Mouse (Mus musculus): ENCODE measurements around the gene Rft1. TPM values are rescaled to one million over a fixed set of nuclear protein-coding genes. Genes with fewer than 3 reads are reported as not detected.
"Not testable (repeated sequence)": the region's sequence is repeated elsewhere in the genome, so short reads cannot be mapped to it uniquely, and the experiment has no call there.

Gene Rft1
- total RNA-seq, 2 experiments from 2014 or later = 11.0 to 11.7 TPM

GRCm38 (mm10) chr14:30671095-30671985 lies 17.2 kb downstream of the Rft1 start:
- DNase-seq (ENCODE audit: low spot score in 2 of 2) = peak in 1 of 2 experiments; percentile 22

- DNase-seq (ENCODE audit: low spot score in 2 of 2) = peak; percentile 91 to 95
Observed at GRCm38 (mm10) chr14:30671986-30672312, 17.8 kb downstream of the Rft1 start.

- no peak for DNase-seq (ENCODE audit: low spot score in 2 of 2)
Observed at GRCm38 (mm10) chr14:30674947-30675346, 20.8 kb downstream of the Rft1 start.

DNA sequence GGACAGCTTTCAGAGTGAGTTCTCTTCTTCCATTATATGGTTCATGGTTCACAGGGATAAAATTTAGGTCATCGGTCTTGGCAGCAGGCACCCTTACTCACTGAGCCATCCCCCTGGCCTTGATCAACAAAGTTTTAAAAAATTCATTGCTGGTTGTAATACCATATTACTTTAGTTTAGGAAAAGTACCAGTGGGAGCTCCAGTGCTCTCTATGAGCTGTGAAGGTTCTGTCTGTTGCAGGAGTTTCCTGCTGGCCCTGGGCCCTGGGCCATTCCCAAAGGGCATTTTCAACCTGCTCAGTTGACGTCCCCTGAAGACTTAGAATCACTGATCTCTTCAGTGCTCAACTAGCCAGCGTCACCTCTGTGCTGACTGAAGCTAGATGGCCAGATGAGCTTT lies 28.0 kb downstream of the Rft1 start:
- no peak for DNase-seq (ENCODE audit: low spot score in 2 of 2)

DNA sequence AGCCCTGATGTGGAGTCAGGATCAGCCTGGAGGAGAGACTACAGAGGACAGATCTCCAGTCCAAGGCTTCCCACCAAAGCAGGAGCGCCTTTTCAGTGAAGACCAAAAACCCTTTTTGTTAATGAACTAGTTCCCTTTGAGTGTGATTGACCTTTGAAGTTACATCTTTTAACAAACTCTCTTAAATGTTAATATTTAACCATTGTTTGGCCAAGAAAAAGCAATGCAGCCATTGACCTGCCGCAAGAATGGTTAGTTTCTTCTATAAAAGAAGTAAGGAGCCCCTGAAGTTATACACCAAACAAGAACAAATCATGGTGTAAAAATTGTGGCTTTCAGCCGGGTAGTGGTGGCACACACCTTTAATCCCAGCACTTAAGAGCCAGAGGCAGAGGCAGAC lies 36.5 kb downstream of the Rft1 start:
- DNase-seq (ENCODE audit: low spot score in 2 of 2) = no peak

DNA sequence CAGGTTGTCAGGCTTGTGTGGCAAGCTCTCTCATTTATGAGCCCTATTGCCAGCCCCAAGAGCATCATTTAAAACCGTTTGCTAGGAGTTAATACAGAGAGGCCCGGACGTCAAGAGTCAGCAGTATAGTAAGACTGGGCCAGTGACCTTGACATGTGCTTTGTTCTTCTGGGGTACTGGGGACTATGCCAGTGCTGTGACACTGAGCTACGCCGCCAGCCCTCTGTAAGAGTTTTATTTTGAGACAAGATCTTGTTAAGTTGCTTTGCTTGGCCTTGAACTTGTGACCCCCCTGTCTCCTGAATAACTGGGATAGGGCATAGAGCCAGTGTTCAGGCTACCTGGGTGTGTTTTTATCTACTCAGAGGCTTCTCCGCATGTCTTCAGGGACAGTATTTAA lies 38.3 kb downstream of the Rft1 start:
- DNase-seq (ENCODE audit: low spot score in 2 of 2) = no peak

GRCm38 (mm10) chr14:30694786-30695185 lies 40.6 kb downstream of the Rft1 start:
- peak in 1 of 2 experiments; percentile 21 for DNase-seq (ENCODE audit: low spot score in 2 of 2)

GRCm38 (mm10) chr14:30695609-30696008 lies 41.4 kb downstream of the Rft1 start:
- DNase-seq (ENCODE audit: low spot score in 2 of 2) = peak; percentile 63 to 79

- no peak for DNase-seq (ENCODE audit: low spot score in 2 of 2)
Observed at GRCm38 (mm10) chr14:30697407-30698052, 43.4 kb downstream of the Rft1 start.

DNA sequence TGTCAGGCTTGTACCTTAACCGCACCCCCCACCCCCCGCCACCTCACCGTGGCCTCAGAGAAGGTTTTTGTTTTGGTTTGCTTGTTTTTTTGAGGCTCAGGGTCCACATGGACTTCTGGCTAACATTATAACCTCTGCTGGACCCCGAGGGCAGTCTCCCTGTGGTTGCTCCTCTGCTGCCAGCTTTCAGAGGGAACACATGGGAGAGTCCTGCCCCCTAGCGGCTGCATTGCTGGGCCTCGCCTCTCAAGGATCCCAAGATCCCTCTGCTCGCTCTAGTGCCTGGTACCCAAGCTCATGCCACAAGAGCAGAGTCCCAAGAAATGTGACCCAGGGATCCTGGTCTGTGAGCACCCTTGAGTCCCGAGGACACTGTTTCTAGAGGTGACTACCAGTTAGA lies 45.5 kb downstream of the Rft1 start:
- DNase-seq (ENCODE audit: low spot score in 2 of 2) = peak; percentile 15 to 29

- no peak for DNase-seq (ENCODE audit: low spot score in 2 of 2)
Observed at GRCm38 (mm10) chr14:30702512-30702911, 48.4 kb downstream of the Rft1 start.

DNA sequence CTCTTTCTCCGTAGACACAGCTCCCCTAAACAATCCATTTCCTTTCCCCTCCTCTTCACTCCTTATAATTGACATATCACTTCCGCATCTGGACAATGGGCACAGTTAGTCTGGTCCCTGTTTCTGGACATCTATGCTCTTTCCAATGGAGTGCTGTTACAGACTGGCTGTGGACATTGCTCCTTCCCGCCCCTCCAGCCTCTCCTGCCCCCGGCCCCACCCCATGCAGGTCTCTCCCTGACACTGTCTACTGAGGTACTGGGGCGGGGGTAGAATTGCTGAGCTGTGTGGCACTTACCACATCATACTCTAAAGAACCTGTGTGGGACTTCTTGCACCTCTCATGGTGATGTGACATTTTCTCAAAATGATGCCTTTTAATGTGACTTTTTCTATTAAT lies 48.9 kb downstream of the Rft1 start:
- DNase-seq (ENCODE audit: low spot score in 2 of 2) = no peak

- DNase-seq (ENCODE audit: low spot score in 2 of 2) = no peak
Observed at GRCm38 (mm10) chr14:30704098-30704855, 50.1 kb downstream of the Rft1 start.

GRCm38 (mm10) chr14:30711892-30712291 lies 57.7 kb downstream of the Rft1 start:
- no peak for DNase-seq (ENCODE audit: low spot score in 2 of 2)

- no peak for DNase-seq (ENCODE audit: low spot score in 2 of 2)
Observed at GRCm38 (mm10) chr14:30713769-30714168, 59.6 kb downstream of the Rft1 start.

GRCm38 (mm10) chr14:30714799-30715617 lies 60.8 kb downstream of the Rft1 start, which contains the start of gene Sfmbt1:
Sfmbt1 (plus strand) TSS chr14:30714849.
- peak in 1 of 2 experiments; percentile 24 for DNase-seq (ENCODE audit: low spot score in 2 of 2)

GRCm38 (mm10) chr14:30715618-30716050 lies 61.5 kb downstream of the Rft1 start:
- DNase-seq (ENCODE audit: low spot score in 2 of 2) = peak; percentile 80 to 84

- DNase-seq (ENCODE audit: low spot score in 2 of 2) = peak; percentile 42 to 78
Observed at GRCm38 (mm10) chr14:30716051-30716952, 62.1 kb downstream of the Rft1 start.

DNA sequence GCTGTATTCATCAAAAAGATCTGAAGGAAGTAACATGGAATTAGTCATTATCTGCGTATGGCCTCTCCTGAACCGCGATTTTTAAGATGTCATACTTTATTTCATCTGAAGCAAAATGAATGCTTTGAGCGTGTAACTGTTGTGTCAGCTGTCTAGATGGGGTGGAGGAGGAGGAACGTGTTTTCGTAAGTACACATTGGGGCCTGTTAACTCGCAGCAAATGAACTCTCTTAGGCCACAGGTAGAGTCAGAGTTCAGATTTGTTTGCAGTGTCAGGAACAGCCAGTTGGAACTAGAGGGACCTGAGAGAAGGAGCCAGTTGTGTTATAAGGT lies 62.8 kb downstream of the Rft1 start:
- no peak for DNase-seq (ENCODE audit: low spot score in 2 of 2)

- DNase-seq (ENCODE audit: low spot score in 2 of 2) = not testable (repeated sequence)
Observed at GRCm38 (mm10) chr14:30718696-30719095, 64.5 kb downstream of the Rft1 start.

Measured in layer of hippocampus, postnatal 14 days (tissue).